Mouse (Mus musculus) kidney, embryonic 14.5 days (tissue): ENCODE results near the gene Mrpl52. TPM values are rescaled to one million over a fixed set of nuclear protein-coding genes. Genes with fewer than 3 reads are reported as not detected.

ENCODE experiments used
- ATAC-seq: fragments of 200-750 bp; cut with Nextera tagmentation; 2 replicates; pipeline ENCODE4 v1.8.0; 2017; ENCODE audit warnings: moderate number of reproducible peaks, mild to moderate bottlenecking, moderate TSS enrichment, moderate library complexity; ENCODE audit not compliant: low FRiP score, low TSS enrichment
- H3K27ac ChIP-seq: fragments of 300-500 bp; sonication (generic); 2 replicates; pipeline ENCODE4 v1.5.1; 2014; ENCODE audit warnings: low read depth, mild to moderate bottlenecking, low read length, moderate library complexity, mixed read lengths
- H3K27me3 ChIP-seq: fragments of 300-500 bp; sonication (generic); 2 replicates; pipeline ENCODE4 v1.6.1; 2014; ENCODE audit warnings: mild to moderate bottlenecking, low read length; ENCODE audit not compliant: control insufficient read depth, insufficient read depth
- H3K36me3 ChIP-seq: fragments of 300-500 bp; sonication (generic); 2 replicates; pipeline ENCODE4 v1.6.1; 2014; ENCODE audit warnings: low read length, mixed read lengths; ENCODE audit not compliant: control insufficient read depth, insufficient read depth
- H3K4me1 ChIP-seq: fragments of 300-500 bp; sonication (generic); 2 replicates; pipeline ENCODE4 v1.6.1; 2014; ENCODE audit warnings: low read length, mixed read lengths; ENCODE audit not compliant: control insufficient read depth, insufficient read depth
- H3K4me2 ChIP-seq: fragments of 300-500 bp; sonication (generic); replicated peaks from 2 replicates; pipeline ENCODE4 v1.6.1; 2014; ENCODE audit warnings: low read depth, mild to moderate bottlenecking, low read length
- H3K4me3 ChIP-seq: fragments of 300-500 bp; sonication (generic); 2 replicates; pipeline ENCODE4 v1.5.1; 2014; ENCODE audit warnings: mild to moderate bottlenecking, low read length
- H3K9ac ChIP-seq: fragments of 300-500 bp; sonication (generic); 2 replicates; pipeline ENCODE4 v1.6.1; 2014; ENCODE audit warnings: low read depth, mild to moderate bottlenecking, low read length, moderate library complexity
- H3K9me3 ChIP-seq: fragments of 300-500 bp; sonication (generic); 2 replicates; pipeline ENCODE4 v1.6.1; 2016; ENCODE audit warnings: low read length; ENCODE audit not compliant: control insufficient read depth
- WGBS: fragments of 180-500 bp; shearing (Covaris S2); extraction: QIAGEN DNeasy Blood & Tissue Kit; methylation state at CpG from one replicate; pipeline ENCODE4 v1.1.7; 2014; 5-methylcytosine and 5-hydroxymethylcytosine counted together
- polyA plus RNA-seq: library from polyadenylated mRNA; unstranded; fragments of >200 nt; fragmentation: Nextera tagmentation; extraction: Ambion mirVana; gene quantifications from 2 replicates; pipeline ENCODE4 v1.2.1, GENCODE M21; 2014

Mrpl52 gene
- polyA plus RNA-seq, 1 experiment from 2014 or later, result 269 TPM

DNA sequence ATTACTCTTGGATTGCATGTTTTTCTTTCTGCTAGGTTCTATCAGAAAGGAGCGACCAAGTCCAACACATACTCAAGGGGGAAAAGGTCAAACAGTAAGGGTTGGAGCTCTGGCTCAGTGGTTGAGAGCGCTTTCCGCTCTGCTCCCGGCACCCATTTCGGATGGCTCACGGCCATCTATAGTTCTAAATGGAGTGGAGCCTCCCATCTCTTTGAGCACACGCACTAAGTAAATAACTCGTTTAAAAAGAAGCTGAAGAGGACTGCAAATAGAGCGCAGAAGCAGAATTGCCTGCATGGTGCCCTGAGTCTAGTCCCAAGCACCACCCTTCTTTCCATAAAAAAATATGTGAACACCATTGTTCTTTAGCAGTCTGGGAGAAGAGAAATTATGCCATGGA is 26.9 kb downstream of the Mrpl52 start:
- H3K27ac ChIP-seq, result no peak overlapping the region
- H3K9me3 ChIP-seq, result no peaks in the 10 kb centered on the region
- no peak overlapping the region for H3K4me2 ChIP-seq
- no peak overlapping the region for H3K9ac ChIP-seq
- no peaks in the 10 kb centered on the region for H3K27me3 ChIP-seq
- 88% methylated on average over 9 of the region's 9 CpGs for WGBS
- H3K4me1 ChIP-seq, result no peaks in the 10 kb centered on the region
- H3K36me3 ChIP-seq, result no peaks in the 10 kb centered on the region
- no peak overlapping the region for H3K4me3 ChIP-seq
- no peak for ATAC-seq

GRCm38 (mm10) chr14:54454669-54455528 is 28.2 kb downstream of the Mrpl52 start:
- Histone ChIP-seq H3K9me3 (no peaks in the 10 kb centered on the region), H3K4me3 (no peak overlapping the region), H3K27me3 (no peaks in the 10 kb centered on the region), H3K27ac (no peak overlapping the region), H3K4me1 (no peaks in the 10 kb centered on the region), H3K4me2 (no peak overlapping the region), H3K9ac (no peak overlapping the region), H3K36me3 (no peaks in the 10 kb centered on the region)
- ATAC-seq, result no peak
- WGBS, result 81% methylated on average over 11 of the region's 11 CpGs

GRCm38 (mm10) chr14:54457907-54458569 is 31.3 kb downstream of the Mrpl52 start:
- Histone ChIP-seq H3K4me2 (no peak overlapping the region), H3K4me3 (no peak overlapping the region), H3K4me1 (no peaks in the 10 kb centered on the region), H3K36me3 (no peaks in the 10 kb centered on the region), H3K9ac (no peak overlapping the region), H3K9me3 (no peaks in the 10 kb centered on the region), H3K27me3 (no peaks in the 10 kb centered on the region), H3K27ac (no peak overlapping the region)
- ATAC-seq, result no peak
- WGBS, result 76% methylated on average over 14 of the region's 14 CpGs

DNA sequence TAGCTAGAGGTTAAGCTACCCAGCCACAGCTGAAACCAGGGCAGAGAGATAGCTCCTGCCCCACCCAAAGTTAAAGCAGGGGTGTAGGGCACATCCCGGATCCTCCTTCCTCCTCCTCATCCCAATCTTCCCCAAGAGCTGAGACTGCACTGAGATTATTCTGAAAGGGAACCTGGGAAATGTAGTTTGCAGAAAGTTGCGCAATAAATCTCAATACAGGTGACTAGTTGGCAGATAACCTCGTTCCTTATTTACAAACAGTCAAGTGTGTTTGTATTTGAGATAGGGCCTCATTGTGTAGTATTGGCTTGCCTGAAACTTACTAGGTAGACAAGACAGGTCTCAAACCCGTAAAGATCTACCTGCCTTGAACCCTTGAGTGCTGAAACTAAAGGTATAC is 35.4 kb downstream of the Mrpl52 start:
- H3K9ac ChIP-seq, result no peak overlapping the region
- WGBS, result 78% methylated on average over 4 of the region's 4 CpGs
- H3K4me1 ChIP-seq, result no peaks in the 10 kb centered on the region
- ATAC-seq, result no peak
- H3K9me3 ChIP-seq, result no peaks in the 10 kb centered on the region
- H3K4me3 ChIP-seq, result no peak overlapping the region
- H3K27me3 ChIP-seq, result no peaks in the 10 kb centered on the region
- H3K27ac ChIP-seq, result no peak overlapping the region
- H3K4me2 ChIP-seq, result no peak overlapping the region
- H3K36me3 ChIP-seq, result peaks cover 10% of the 10 kb centered on the region; the same call in 1 of the 2 replicates

DNA sequence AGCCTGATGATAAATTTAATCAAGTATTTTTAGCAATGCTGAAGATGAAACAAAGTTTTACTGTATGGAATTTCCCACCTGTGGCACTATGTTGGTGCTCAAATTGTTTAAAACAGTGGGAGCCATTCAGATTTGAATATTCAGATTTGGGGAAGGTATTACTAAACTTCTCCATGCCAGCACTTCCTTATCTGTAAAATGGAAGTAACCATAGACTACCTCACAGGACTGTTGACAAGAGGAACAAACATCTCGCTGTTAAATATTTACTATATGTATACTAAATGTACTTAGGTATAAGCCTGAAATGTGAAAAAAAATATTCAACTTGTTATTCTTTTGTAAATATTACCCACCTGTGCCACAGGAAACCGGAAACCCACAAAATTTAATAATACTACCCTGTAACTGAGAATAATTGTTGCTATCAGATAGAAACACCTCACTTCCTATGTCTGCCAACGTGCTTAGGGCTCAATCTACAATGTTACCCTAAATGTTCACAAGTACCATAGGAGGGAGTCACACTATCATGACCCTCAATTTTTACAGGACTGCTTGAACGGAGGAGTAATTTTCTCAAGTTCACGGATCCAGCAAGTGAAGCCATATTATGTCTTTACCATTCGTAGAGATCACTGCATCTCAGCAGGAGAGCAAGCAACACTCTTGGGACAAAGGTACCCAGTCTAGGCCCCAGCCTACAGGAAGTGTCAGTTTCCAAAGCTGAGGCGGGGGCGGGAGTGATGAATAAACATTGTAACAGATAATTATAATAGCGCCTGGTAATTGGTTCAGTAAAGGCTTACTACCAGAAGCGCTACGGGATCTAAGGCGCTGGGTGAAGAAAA is 36.6 kb downstream of the Mrpl52 start:
- Histone ChIP-seq H3K27me3 (no peaks in the 10 kb centered on the region), H3K27ac (no peak overlapping the region; the same call in 1 of the 2 replicates), H3K36me3 (peaks cover 21% of the 10 kb centered on the region), H3K9me3 (no peaks in the 10 kb centered on the region), H3K9ac (peak overlapping the region; percentile 77), H3K4me3 (peak overlapping the region; percentile 72), H3K4me1 (no peaks in the 10 kb centered on the region), H3K4me2 (peak overlapping the region; percentile 84)
- 13% methylated on average over 12 of the region's 12 CpGs for WGBS
- ATAC-seq, result peak; percentile 47

DNA sequence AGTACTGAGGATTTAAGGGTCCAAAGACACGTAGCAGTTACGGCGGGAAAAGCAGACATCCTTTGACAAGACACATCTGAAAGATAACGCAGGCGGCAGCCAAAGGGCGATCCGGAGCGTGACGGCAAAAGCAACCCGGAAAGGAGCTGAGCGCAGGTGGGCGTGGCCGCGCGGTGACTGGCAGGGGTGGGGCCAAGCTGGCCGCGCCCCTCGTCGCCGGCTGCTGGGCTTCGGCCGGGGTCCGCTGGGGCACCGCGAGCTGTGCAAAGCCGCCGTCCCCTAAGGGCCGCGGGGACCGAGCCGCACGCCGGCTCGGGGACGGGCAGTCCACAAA is 37.2 kb downstream of the Mrpl52 start, which contains the start of gene Lrp10:
Gene Lrp10, plus strand, starts transcription at position 179 of the 334 bp plus-strand sequence.
- peak within 1 kb of the TSS; percentile 77 for H3K9ac ChIP-seq
- peaks cover 26% of the 10 kb centered on the region for H3K36me3 ChIP-seq
- H3K27me3 ChIP-seq, result no peaks in the 10 kb centered on the region
- H3K4me1 ChIP-seq, result no peaks in the 10 kb centered on the region
- peak within 1 kb of the TSS; percentile 84 for H3K4me2 ChIP-seq
- 0% methylated on average over 35 of the region's 35 CpGs for WGBS
- H3K4me3 ChIP-seq, result peak within 1 kb of the TSS; percentile 72
- ATAC-seq, result peak; percentile 92
- peak within 1 kb of the TSS; percentile 72 for H3K27ac ChIP-seq
- H3K9me3 ChIP-seq, result no peaks in the 10 kb centered on the region

- ATAC-seq, result peak; percentile 84
- Histone ChIP-seq H3K27me3 (no peaks in the 10 kb centered on the region), H3K9ac (peak overlapping the region; percentile 77), H3K4me2 (peak overlapping the region; percentile 84), H3K27ac (peak overlapping the region; percentile 72), H3K4me1 (no peaks in the 10 kb centered on the region), H3K9me3 (no peaks in the 10 kb centered on the region), H3K36me3 (peaks cover 32% of the 10 kb centered on the region), H3K4me3 (peak overlapping the region; percentile 72)
- under 1% methylated on average over 45 of the region's 57 CpGs for WGBS
Measured at GRCm38 (mm10) chr14:54464293-54465005, 37.7 kb downstream of the Mrpl52 start.

DNA sequence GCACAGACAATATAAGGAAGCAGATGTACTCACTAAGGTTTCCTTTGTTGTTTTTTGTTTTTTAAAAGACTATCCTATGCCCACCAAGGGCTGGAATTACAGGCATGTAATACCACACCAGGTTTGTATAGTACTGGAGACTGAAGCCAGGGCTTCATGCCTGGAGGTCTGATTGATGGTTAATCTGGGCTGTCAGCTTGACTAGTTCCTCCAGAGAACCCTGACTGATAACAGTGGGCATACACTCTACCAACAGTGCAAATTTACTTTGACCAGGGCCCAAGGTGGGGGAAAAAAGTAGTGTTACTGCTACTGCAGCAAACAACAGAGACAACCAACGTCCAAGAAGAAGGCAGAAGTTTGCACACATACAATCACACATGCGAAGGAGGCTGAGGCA is 44.8 kb downstream of the Mrpl52 start:
- ATAC-seq, result no peak
- peaks cover 40% of the 10 kb centered on the region for H3K36me3 ChIP-seq
- no peak overlapping the region for H3K27ac ChIP-seq
- 91% methylated on average over 2 of the region's 2 CpGs for WGBS
- H3K9ac ChIP-seq, result no peak overlapping the region
- no peak overlapping the region for H3K4me2 ChIP-seq
- H3K27me3 ChIP-seq, result no peaks in the 10 kb centered on the region
- H3K9me3 ChIP-seq, result peaks cover 6% of the 10 kb centered on the region; the same call in 1 of the 2 replicates
- H3K4me1 ChIP-seq, result peaks cover 10% of the 10 kb centered on the region
- no peak overlapping the region for H3K4me3 ChIP-seq
